Mouse (Mus musculus) forebrain, embryonic 13.5 days (tissue): ENCODE results near the gene Cx3cr1. TPM values are rescaled to one million over a fixed set of nuclear protein-coding genes. Genes with fewer than 3 reads are reported as not detected.

Source experiments
- ATAC-seq: fragments of 200-750 bp; cut with Nextera tagmentation; 2 replicates; pipeline ENCODE4 v1.8.0; 2017
- H3K27ac ChIP-seq: fragments of 300-500 bp; sonication (generic); 2 replicates; pipeline ENCODE4 v1.5.1; 2015; ENCODE audit warnings: inconsistent platforms, mild to moderate bottlenecking, moderate library complexity
- H3K27me3 ChIP-seq: fragments of 300-500 bp; sonication (generic); 2 replicates; pipeline ENCODE4 v1.6.1; 2015; ENCODE audit warnings: mild to moderate bottlenecking, inconsistent platforms
- H3K36me3 ChIP-seq: fragments of 300-500 bp; sonication (generic); 2 replicates; pipeline ENCODE4 v1.6.1; 2015; ENCODE audit warnings: mild to moderate bottlenecking, inconsistent platforms; ENCODE audit not compliant: poor library complexity, severe bottlenecking
- H3K4me1 ChIP-seq: fragments of 300-500 bp; sonication (generic); 2 replicates; pipeline ENCODE4 v1.6.1; 2015; ENCODE audit warnings: inconsistent platforms
- H3K4me2 ChIP-seq: fragments of 300-500 bp; sonication (generic); 2 replicates; pipeline ENCODE4 v1.6.1; 2015; ENCODE audit warnings: inconsistent platforms, mild to moderate bottlenecking, moderate library complexity
- H3K4me3 ChIP-seq: fragments of 300-500 bp; sonication (generic); 2 replicates; pipeline ENCODE4 v1.5.1; 2015; ENCODE audit warnings: mild to moderate bottlenecking, inconsistent platforms
- H3K9ac ChIP-seq: fragments of 300-500 bp; sonication (generic); 2 replicates; pipeline ENCODE4 v1.6.1; 2015; ENCODE audit warnings: mild to moderate bottlenecking, inconsistent platforms
- H3K9me3 ChIP-seq: fragments of 300-500 bp; sonication (generic); replicated peaks from 2 replicates; pipeline ENCODE4 v1.6.1; 2016; ENCODE audit warnings: inconsistent platforms
- WGBS: fragments of 180-500 bp; shearing (Covaris S2); methylation state at CpG from one replicate; pipeline ENCODE4 v1.1.7; 2015; 5-methylcytosine and 5-hydroxymethylcytosine counted together
- polyA plus RNA-seq: library from polyadenylated mRNA; unstranded; fragments of >200 nt; fragmentation: Nextera tagmentation; extraction: Ambion mirVana; gene quantifications from 2 replicates; pipeline ENCODE4 v1.2.1, GENCODE M21; 2015

Gene Cx3cr1
- polyA plus RNA-seq, 1 experiment from 2014 or later = 5.0 TPM

- Histone ChIP-seq H3K36me3 (no peaks in the 10 kb centered on the region), H3K4me1 (peaks cover 24% of the 10 kb centered on the region), H3K27me3 (no peaks in the 10 kb centered on the region), H3K9ac (no peak overlapping the region), H3K4me3 (no peak overlapping the region), H3K4me2 (no peak overlapping the region), H3K9me3 (no peaks in the 10 kb centered on the region), H3K27ac (no peak overlapping the region)
- 74% methylated on average over 3 of the region's 3 CpGs for WGBS
- ATAC-seq = no peak
Observed at GRCm38 (mm10) chr9:120005936-120006335, 63.7 kb downstream of the Cx3cr1 start.

GRCm38 (mm10) chr9:120002893-120003292 lies 66.8 kb downstream of the Cx3cr1 start:
- H3K4me2 ChIP-seq = no peak overlapping the region
- WGBS = 83% methylated on average over 5 of the region's 5 CpGs
- no peak overlapping the region for H3K4me3 ChIP-seq
- H3K27ac ChIP-seq = no peak overlapping the region
- ATAC-seq = no peak
- H3K9me3 ChIP-seq = no peaks in the 10 kb centered on the region
- H3K4me1 ChIP-seq = peaks cover 18% of the 10 kb centered on the region; the same call in 1 of the 2 replicates
- H3K27me3 ChIP-seq = 0 out of 2 replicates have a peak, but pooled peaks cover 3% of the 10 kb centered on the region
- H3K36me3 ChIP-seq = no peaks in the 10 kb centered on the region
- no peak overlapping the region for H3K9ac ChIP-seq

- 10% methylated on average over 31 of the region's 31 CpGs for WGBS
- peak overlapping the region; percentile 31 for H3K4me3 ChIP-seq
- no peaks in the 10 kb centered on the region for H3K36me3 ChIP-seq
- no peaks in the 10 kb centered on the region for H3K9me3 ChIP-seq
- H3K27ac ChIP-seq = no peak overlapping the region
- peaks cover 18% of the 10 kb centered on the region; the same call in 1 of the 2 replicates for H3K4me1 ChIP-seq
- peak; percentile 77 for ATAC-seq
- peak overlapping the region; percentile 53 for H3K9ac ChIP-seq
- H3K27me3 ChIP-seq = 0 out of 2 replicates have a peak, but pooled peaks cover 3% of the 10 kb centered on the region
- H3K4me2 ChIP-seq = peak overlapping the region; percentile 55
Observed at GRCm38 (mm10) chr9:120001945-120002725, 67.5 kb downstream of the Cx3cr1 start.

GRCm38 (mm10) chr9:120000761-120001160 lies 68.9 kb downstream of the Cx3cr1 start:
- no peak for ATAC-seq
- H3K9ac ChIP-seq = no peak overlapping the region
- 84% methylated on average over 5 of the region's 5 CpGs for WGBS
- no peaks in the 10 kb centered on the region for H3K9me3 ChIP-seq
- no peaks in the 10 kb centered on the region for H3K36me3 ChIP-seq
- no peak overlapping the region for H3K4me3 ChIP-seq
- 0 out of 2 replicates have a peak, but pooled peaks cover 3% of the 10 kb centered on the region for H3K27me3 ChIP-seq
- H3K4me2 ChIP-seq = no peak overlapping the region
- H3K4me1 ChIP-seq = peaks cover 18% of the 10 kb centered on the region; the same call in 1 of the 2 replicates
- no peak overlapping the region for H3K27ac ChIP-seq

GRCm38 (mm10) chr9:119999636-120000035 lies 70.0 kb downstream of the Cx3cr1 start:
- Histone ChIP-seq H3K27me3 (0 out of 2 replicates have a peak, but pooled peaks cover 3% of the 10 kb centered on the region), H3K9ac (no peak overlapping the region), H3K27ac (no peak overlapping the region), H3K9me3 (no peaks in the 10 kb centered on the region), H3K4me1 (peaks cover 17% of the 10 kb centered on the region; the same call in 1 of the 2 replicates), H3K4me3 (no peak overlapping the region), H3K4me2 (no peak overlapping the region), H3K36me3 (no peaks in the 10 kb centered on the region)
- ATAC-seq = no peak
- WGBS = 76% methylated on average over 6 of the region's 6 CpGs

- H3K4me2 ChIP-seq = no peak overlapping the region
- H3K9me3 ChIP-seq = no peaks in the 10 kb centered on the region
- 0 out of 2 replicates have a peak, but pooled peaks cover 3% of the 10 kb centered on the region for H3K27me3 ChIP-seq
- H3K4me1 ChIP-seq = peaks cover 9% of the 10 kb centered on the region; the same call in 1 of the 2 replicates
- H3K9ac ChIP-seq = no peak overlapping the region
- H3K4me3 ChIP-seq = no peak overlapping the region
- no peak overlapping the region for H3K27ac ChIP-seq
- H3K36me3 ChIP-seq = no peaks in the 10 kb centered on the region
- ATAC-seq = no peak
- WGBS = 72% methylated on average over 1 of the region's 1 CpGs
Observed at GRCm38 (mm10) chr9:119998776-119999175, 70.9 kb downstream of the Cx3cr1 start.

GRCm38 (mm10) chr9:119996080-119996479 lies 73.6 kb downstream of the Cx3cr1 start:
- peaks cover 3% of the 10 kb centered on the region; the same call in 1 of the 2 replicates for H3K27me3 ChIP-seq
- H3K36me3 ChIP-seq = no peaks in the 10 kb centered on the region
- no peak overlapping the region for H3K4me2 ChIP-seq
- no peak for ATAC-seq
- H3K9me3 ChIP-seq = no peaks in the 10 kb centered on the region
- H3K27ac ChIP-seq = no peak overlapping the region
- H3K4me1 ChIP-seq = no peaks in the 10 kb centered on the region
- H3K9ac ChIP-seq = no peak overlapping the region
- 84% methylated on average over 4 of the region's 4 CpGs for WGBS
- no peak overlapping the region for H3K4me3 ChIP-seq

- ATAC-seq = no peak
Observed at GRCm38 (mm10) chr9:119994207-119994606, 75.5 kb downstream of the Cx3cr1 start.

GRCm38 (mm10) chr9:119993092-119993844 lies 76.4 kb downstream of the Cx3cr1 start:
- WGBS = 73% methylated on average over 10 of the region's 10 CpGs

More at GRCm38 (mm10) chr9:119994207-119994606, 75.5 kb downstream of the Cx3cr1 start:
- Histone ChIP-seq H3K27ac (no peak overlapping the region), H3K4me3 (no peak overlapping the region), H3K4me2 (no peak overlapping the region), H3K9ac (no peak overlapping the region), H3K36me3 (no peaks in the 10 kb centered on the region), H3K27me3 (peaks cover 1% of the 10 kb centered on the region; the same call in 1 of the 2 replicates), H3K4me1 (no peaks in the 10 kb centered on the region), H3K9me3 (no peaks in the 10 kb centered on the region)
- WGBS = 90% methylated on average over 7 of the region's 7 CpGs

GRCm38 (mm10) chr9:119991310-119991709 lies 78.4 kb downstream of the Cx3cr1 start:
- Histone ChIP-seq H3K4me2 (no peak overlapping the region), H3K27ac (no peak overlapping the region), H3K4me1 (no peaks in the 10 kb centered on the region), H3K36me3 (no peaks in the 10 kb centered on the region), H3K9me3 (no peaks in the 10 kb centered on the region), H3K27me3 (no peaks in the 10 kb centered on the region; the same call in 1 of the 2 replicates), H3K4me3 (no peak overlapping the region), H3K9ac (no peak overlapping the region)
- ATAC-seq = no peak
- WGBS = 14% methylated on average over 5 of the region's 5 CpGs

More at GRCm38 (mm10) chr9:119993092-119993844, 76.4 kb downstream of the Cx3cr1 start:
- no peaks in the 10 kb centered on the region for H3K9me3 ChIP-seq
- no peak overlapping the region for H3K9ac ChIP-seq
- H3K4me3 ChIP-seq = no peak overlapping the region
- no peaks in the 10 kb centered on the region; the same call in 1 of the 2 replicates for H3K27me3 ChIP-seq
- H3K27ac ChIP-seq = no peak overlapping the region
- no peaks in the 10 kb centered on the region for H3K36me3 ChIP-seq
- ATAC-seq = no peak
- H3K4me2 ChIP-seq = no peak overlapping the region
- H3K4me1 ChIP-seq = no peaks in the 10 kb centered on the region

- H3K36me3 ChIP-seq = no peaks in the 10 kb centered on the region
- no peak overlapping the region for H3K4me2 ChIP-seq
- no peak overlapping the region for H3K27ac ChIP-seq
- WGBS = 47% methylated on average over 7 of the region's 7 CpGs
- peaks cover 12% of the 10 kb centered on the region for H3K4me1 ChIP-seq
- H3K9ac ChIP-seq = no peak overlapping the region
- no peak overlapping the region for H3K4me3 ChIP-seq
- H3K27me3 ChIP-seq = peaks cover 9% of the 10 kb centered on the region
- ATAC-seq = no peak
- H3K9me3 ChIP-seq = no peaks in the 10 kb centered on the region
Observed at GRCm38 (mm10) chr9:119988304-119988703, 81.4 kb downstream of the Cx3cr1 start.
